Mouse (Mus musculus) neural tube, embryonic 15.5 days (tissue): ENCODE measurements at regions not wholly inside any gene's neighbourhood (a gene's known extent, or its start where the extent isn't known, plus 50 kb on each side); places are given as distances from the start of the nearest gene placed in this dataset.

Experiments used
- ATAC-seq: fragments of 200-750 bp; cut with Nextera tagmentation; 2 replicates; pipeline ENCODE4 v1.8.0; 2017; ENCODE audit warnings: mild to moderate bottlenecking, moderate TSS enrichment, moderate library complexity; ENCODE audit not compliant: low FRiP score
- H3K27ac ChIP-seq: fragments of 300-500 bp; sonication (generic); replicated peaks from 2 replicates; pipeline ENCODE4 v1.5.1; 2015; ENCODE audit warnings: mild to moderate bottlenecking, inconsistent platforms
- H3K27me3 ChIP-seq: fragments of 300-500 bp; sonication (generic); replicated peaks from 2 replicates; pipeline ENCODE4 v1.6.1; 2015; ENCODE audit warnings: inconsistent platforms
- H3K36me3 ChIP-seq: fragments of 300-500 bp; sonication (generic); 2 replicates; pipeline ENCODE4 v1.6.1; 2015; ENCODE audit warnings: inconsistent platforms
- H3K4me1 ChIP-seq: fragments of 300-500 bp; sonication (generic); 2 replicates; pipeline ENCODE4 v1.6.1; 2015; ENCODE audit warnings: inconsistent platforms
- H3K4me2 ChIP-seq: fragments of 300-500 bp; sonication (generic); 2 replicates; pipeline ENCODE4 v1.6.1; 2015; ENCODE audit warnings: inconsistent platforms, mild to moderate bottlenecking, moderate library complexity
- H3K4me3 ChIP-seq: fragments of 300-500 bp; sonication (generic); replicated peaks from 2 replicates; pipeline ENCODE4 v1.5.1; 2015; ENCODE audit warnings: mild to moderate bottlenecking, inconsistent platforms
- H3K9ac ChIP-seq: fragments of 300-500 bp; sonication (generic); replicated peaks from 2 replicates; pipeline ENCODE4 v1.6.1; 2015; ENCODE audit warnings: mild to moderate bottlenecking, inconsistent platforms
- H3K9me3 ChIP-seq: fragments of 300-500 bp; sonication (generic); replicated peaks from 2 replicates; pipeline ENCODE4 v1.6.1; 2016; ENCODE audit warnings: inconsistent platforms
- WGBS: fragments of 180-500 bp; shearing (Covaris S2); methylation state at CpG from one replicate; pipeline ENCODE4 v1.1.7; 2015; ENCODE audit warnings: mixed read lengths; 5-methylcytosine and 5-hydroxymethylcytosine counted together

DNA sequence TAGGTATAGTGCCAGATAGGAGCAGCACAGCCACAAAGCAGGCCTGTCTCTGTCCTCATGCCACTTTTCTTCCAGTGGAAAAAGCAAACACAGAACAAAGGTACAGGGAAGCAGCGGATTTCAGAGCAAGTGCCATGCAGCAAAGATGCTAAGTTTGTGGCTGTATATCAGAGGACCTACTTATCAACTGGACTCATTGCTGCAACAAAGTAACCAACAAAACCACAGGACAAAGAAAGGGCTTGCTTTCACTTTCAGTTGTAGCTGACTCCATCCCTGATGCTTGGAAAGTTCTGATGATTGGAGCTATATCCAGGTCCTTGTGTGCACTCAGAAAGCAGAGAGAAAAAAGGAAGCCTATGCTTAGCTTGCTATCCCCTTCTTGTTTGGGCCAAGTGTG lies 897.4 kb downstream of the Diaph3 start:
- Histone ChIP-seq H3K9me3 (no peaks in the 10 kb centered on the region), H3K4me3 (no peak overlapping the region), H3K4me1 (no peaks in the 10 kb centered on the region), H3K27me3 (no peaks in the 10 kb centered on the region), H3K9ac (no peak overlapping the region), H3K27ac (no peak overlapping the region), H3K36me3 (no peaks in the 10 kb centered on the region), H3K4me2 (no peak overlapping the region)
- WGBS: 84% methylated on average over 1 of the region's 1 CpGs
- no peak for ATAC-seq

DNA sequence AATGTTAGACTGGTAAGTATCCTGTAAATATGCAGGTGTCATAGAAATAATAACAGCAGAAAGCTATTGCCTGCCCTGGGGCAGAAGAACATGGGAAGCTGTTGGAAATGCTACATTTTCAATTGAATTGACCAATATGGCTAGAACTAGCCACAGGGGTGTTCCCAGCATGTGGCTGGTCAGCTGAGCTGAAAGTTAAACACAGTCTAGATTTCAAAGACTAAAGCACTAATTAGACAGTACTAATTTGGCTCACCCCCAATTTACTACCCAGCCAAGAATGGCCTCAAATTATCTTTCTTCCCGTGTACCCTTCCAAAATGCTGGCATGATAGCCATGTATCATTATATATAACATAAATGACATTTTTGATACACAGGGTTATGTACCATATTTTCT lies 898.2 kb downstream of the Diaph3 start:
- no peaks in the 10 kb centered on the region for H3K4me1 ChIP-seq
- no peak overlapping the region for H3K4me2 ChIP-seq
- no peaks in the 10 kb centered on the region for H3K36me3 ChIP-seq
- ATAC-seq: no peak
- H3K4me3 ChIP-seq: no peak overlapping the region
- no peaks in the 10 kb centered on the region for H3K9me3 ChIP-seq
- WGBS: 45% methylated on average over 1 of the region's 1 CpGs
- H3K9ac ChIP-seq: no peak overlapping the region
- no peak overlapping the region for H3K27ac ChIP-seq
- H3K27me3 ChIP-seq: no peaks in the 10 kb centered on the region

DNA sequence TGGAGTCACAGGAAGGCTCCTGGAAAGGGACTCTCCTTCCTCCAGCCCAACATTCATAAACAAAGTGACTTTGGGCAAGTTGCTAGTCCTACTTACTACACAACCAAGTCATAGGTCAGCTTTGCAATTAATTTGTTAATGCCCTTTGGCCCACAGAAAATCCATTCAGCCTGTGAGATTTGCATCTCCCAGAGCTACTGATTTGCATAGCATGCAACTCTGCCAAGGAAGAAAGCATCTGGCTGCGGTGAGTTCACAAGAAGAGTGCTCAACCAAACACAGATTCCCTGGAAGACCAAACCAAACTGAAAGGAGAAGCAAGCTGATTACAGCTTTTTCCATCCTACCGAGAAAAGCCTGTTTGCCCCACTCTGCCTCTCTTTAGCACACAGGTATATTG lies 901.9 kb downstream of the Diaph3 start:
- Histone ChIP-seq H3K27ac (no peak overlapping the region), H3K36me3 (no peaks in the 10 kb centered on the region), H3K27me3 (no peaks in the 10 kb centered on the region), H3K4me2 (no peak overlapping the region), H3K4me1 (no peaks in the 10 kb centered on the region), H3K9me3 (no peaks in the 10 kb centered on the region), H3K4me3 (no peak overlapping the region), H3K9ac (no peak overlapping the region)
- WGBS: 42% methylated on average over 2 of the region's 2 CpGs
- no peak for ATAC-seq

DNA sequence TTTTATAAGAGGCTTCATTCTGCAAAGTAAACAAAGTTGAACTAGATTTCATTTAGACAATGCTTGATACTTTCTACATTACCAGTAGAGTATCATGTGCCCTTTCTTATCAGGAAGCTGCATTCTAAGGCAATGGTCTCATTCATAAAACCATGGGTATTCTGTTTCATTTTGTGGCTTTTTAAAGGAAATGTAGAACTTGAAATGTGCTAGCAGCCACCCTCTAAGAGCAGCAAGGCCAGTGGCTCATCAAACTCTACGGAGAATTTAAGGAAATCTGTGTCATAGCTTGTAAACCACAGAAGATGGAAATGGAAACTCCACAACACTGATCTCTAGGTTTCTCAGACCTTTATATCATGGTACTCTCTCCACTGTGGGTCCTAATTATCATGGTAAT lies 907.7 kb downstream of the Diaph3 start:
- Histone ChIP-seq H3K4me2 (no peak overlapping the region), H3K9me3 (no peaks in the 10 kb centered on the region), H3K4me1 (no peaks in the 10 kb centered on the region), H3K36me3 (no peaks in the 10 kb centered on the region), H3K4me3 (no peak overlapping the region), H3K27me3 (no peaks in the 10 kb centered on the region), H3K9ac (no peak overlapping the region), H3K27ac (no peak overlapping the region)
- ATAC-seq: no peak
- WGBS: 88% methylated on average over 1 of the region's 1 CpGs

DNA sequence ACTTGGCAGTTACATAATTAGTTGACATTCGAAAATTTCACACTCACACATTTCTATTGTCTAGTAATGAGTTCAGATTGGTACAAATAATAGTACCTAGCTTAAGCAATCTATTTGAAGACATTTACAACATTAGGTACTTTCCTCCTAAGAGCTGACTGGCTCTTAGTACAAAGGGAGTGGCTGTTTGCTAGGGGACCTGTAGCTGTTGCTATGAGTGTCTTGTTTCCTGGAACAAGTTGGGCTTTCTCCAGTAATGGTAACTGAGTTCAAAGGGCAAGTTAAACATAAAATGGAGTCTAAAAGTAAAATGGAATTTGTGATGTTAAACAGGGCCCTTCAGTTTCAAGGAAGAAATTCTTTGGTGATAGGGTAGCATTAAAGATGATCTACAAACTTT lies 910.4 kb downstream of the Diaph3 start:
- H3K9me3 ChIP-seq: no peaks in the 10 kb centered on the region
- no peak overlapping the region for H3K4me3 ChIP-seq
- H3K9ac ChIP-seq: no peak overlapping the region
- no peak overlapping the region for H3K4me2 ChIP-seq
- 60% methylated on average over 1 of the region's 1 CpGs for WGBS
- H3K27ac ChIP-seq: no peak overlapping the region
- H3K27me3 ChIP-seq: no peaks in the 10 kb centered on the region
- ATAC-seq: no peak
- H3K36me3 ChIP-seq: no peaks in the 10 kb centered on the region
- no peaks in the 10 kb centered on the region for H3K4me1 ChIP-seq

DNA sequence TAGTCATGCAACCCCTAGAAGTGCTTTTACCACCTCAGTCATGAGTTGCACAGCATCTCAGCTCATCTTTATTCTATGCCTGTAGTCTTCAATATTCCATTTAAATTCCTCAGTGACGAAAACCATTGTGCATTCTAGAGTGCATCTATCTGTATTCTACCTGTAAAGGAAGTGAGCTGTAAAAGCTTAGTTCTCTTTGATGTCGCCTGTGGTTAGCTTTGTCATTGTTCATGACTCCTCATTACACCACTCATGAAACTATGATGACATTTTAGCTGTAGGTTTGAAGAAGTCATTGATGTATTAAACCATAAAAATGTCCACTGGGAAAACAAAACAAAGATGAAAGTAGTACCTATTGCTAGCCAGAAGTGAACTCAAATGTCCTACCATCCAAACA lies 911.3 kb downstream of the Diaph3 start:
- Histone ChIP-seq H3K4me3 (no peak overlapping the region), H3K27ac (no peak overlapping the region), H3K4me1 (no peaks in the 10 kb centered on the region), H3K4me2 (no peak overlapping the region), H3K27me3 (no peaks in the 10 kb centered on the region), H3K9me3 (no peaks in the 10 kb centered on the region), H3K9ac (no peak overlapping the region), H3K36me3 (no peaks in the 10 kb centered on the region)
- ATAC-seq: no peak
- WGBS: 93% methylated on average over 2 of the region's 2 CpGs

DNA sequence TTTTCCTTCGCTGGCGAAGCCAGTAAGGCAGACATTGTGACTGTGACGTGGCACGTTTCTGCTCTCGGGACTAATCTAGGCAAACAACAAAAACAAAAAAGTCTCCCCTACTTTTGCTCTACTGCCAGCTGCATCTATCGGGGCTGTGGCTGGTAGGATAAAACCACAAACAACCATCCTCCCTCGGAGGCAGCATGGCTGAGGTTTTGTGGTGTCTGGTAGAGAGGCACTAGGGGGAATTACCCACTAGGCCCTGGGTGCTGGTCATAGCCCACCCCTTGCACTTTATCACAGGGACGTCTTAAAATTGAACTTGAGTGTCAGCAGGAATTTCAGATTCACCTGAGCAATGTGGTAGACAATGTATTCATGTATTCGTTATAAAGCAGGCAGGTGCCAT lies 925.3 kb downstream of the Diaph3 start:
- H3K4me2 ChIP-seq: no peak overlapping the region
- no peaks in the 10 kb centered on the region for H3K9me3 ChIP-seq
- H3K4me3 ChIP-seq: no peak overlapping the region
- no peaks in the 10 kb centered on the region for H3K27me3 ChIP-seq
- no peak overlapping the region for H3K9ac ChIP-seq
- ATAC-seq: no peak
- H3K36me3 ChIP-seq: no peaks in the 10 kb centered on the region
- no peak overlapping the region for H3K27ac ChIP-seq
- H3K4me1 ChIP-seq: no peaks in the 10 kb centered on the region
- 90% methylated on average over 9 of the region's 9 CpGs for whole genome bisulfite sequencing

DNA sequence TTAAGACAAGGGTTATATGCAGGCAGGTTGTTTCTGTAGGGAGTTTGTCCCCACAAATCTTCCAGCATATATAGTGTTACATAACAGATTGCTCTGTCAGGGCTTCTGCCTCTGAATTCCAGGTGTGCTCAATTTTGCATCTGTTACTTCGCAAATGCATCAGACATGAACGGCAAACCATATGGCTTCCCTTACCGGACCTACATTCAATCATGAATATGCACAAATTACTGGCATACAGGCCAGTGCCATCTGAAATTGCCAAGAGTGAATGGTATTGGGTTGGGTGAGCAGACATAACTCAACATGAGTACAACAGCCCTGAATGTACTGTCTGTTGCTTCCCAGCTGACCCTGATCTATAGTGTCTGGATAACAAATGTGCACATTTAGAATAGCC lies 929.4 kb downstream of the Diaph3 start:
- Histone ChIP-seq H3K36me3 (no peaks in the 10 kb centered on the region), H3K4me3 (no peak overlapping the region), H3K4me2 (no peak overlapping the region), H3K9me3 (no peaks in the 10 kb centered on the region), H3K27ac (no peak overlapping the region), H3K27me3 (no peaks in the 10 kb centered on the region), H3K9ac (no peak overlapping the region), H3K4me1 (no peaks in the 10 kb centered on the region)
- WGBS: 72% methylated on average over 3 of the region's 3 CpGs
- ATAC-seq: no peak

DNA sequence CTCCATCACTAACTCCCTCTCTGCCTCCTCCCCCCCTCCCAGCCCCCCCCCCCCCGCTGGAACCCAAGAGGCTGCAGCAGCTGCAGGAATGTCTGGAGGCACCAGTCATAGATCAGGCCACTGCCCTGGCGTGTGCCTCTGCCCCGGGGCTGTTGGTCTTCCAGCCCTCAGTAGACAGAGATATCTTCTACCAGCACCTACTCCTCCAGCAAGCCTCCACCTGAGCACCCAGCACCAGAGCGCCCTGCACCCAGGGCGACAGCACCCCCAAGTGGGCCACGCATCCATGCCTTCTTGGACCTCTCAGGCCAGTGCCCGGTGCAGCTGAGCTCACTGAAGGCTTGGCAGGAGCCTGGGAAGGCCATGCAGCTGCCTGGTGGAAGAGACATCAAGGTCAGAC lies 936.5 kb downstream of the Diaph3 start:
- Histone ChIP-seq H3K36me3 (no peaks in the 10 kb centered on the region), H3K27me3 (no peaks in the 10 kb centered on the region), H3K4me2 (no peak overlapping the region), H3K9ac (no peak overlapping the region), H3K27ac (no peak overlapping the region), H3K9me3 (no peaks in the 10 kb centered on the region), H3K4me1 (no peaks in the 10 kb centered on the region), H3K4me3 (no peak overlapping the region)
- WGBS: 91% methylated on average over 6 of the region's 7 CpGs
- no peak for ATAC-seq

DNA sequence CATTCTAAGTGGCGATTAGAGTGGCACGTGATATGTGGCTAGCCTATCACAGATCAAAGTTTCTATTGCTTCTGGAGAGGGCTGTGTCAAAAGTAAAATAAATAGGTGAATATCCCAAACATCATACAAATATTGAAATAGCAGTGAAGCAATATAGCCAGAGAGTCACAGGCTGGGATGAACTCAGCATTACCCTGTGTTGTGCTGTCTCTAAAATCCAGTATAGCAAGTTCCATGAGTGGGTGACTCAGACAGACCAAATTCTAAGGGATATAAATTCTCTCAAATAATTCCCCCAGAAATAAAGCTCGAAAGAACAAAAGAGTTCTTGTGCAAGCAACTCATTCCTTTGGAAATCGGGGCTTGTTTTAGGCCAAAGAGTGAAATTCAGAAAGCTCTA lies 943.2 kb downstream of the Diaph3 start:
- Histone ChIP-seq H3K9me3 (no peaks in the 10 kb centered on the region), H3K36me3 (no peaks in the 10 kb centered on the region), H3K4me2 (no peak overlapping the region), H3K27ac (no peak overlapping the region), H3K4me1 (no peaks in the 10 kb centered on the region), H3K4me3 (no peak overlapping the region), H3K27me3 (no peaks in the 10 kb centered on the region), H3K9ac (no peak overlapping the region)
- no peak for ATAC-seq
- 83% methylated on average over 4 of the region's 4 CpGs for WGBS

DNA sequence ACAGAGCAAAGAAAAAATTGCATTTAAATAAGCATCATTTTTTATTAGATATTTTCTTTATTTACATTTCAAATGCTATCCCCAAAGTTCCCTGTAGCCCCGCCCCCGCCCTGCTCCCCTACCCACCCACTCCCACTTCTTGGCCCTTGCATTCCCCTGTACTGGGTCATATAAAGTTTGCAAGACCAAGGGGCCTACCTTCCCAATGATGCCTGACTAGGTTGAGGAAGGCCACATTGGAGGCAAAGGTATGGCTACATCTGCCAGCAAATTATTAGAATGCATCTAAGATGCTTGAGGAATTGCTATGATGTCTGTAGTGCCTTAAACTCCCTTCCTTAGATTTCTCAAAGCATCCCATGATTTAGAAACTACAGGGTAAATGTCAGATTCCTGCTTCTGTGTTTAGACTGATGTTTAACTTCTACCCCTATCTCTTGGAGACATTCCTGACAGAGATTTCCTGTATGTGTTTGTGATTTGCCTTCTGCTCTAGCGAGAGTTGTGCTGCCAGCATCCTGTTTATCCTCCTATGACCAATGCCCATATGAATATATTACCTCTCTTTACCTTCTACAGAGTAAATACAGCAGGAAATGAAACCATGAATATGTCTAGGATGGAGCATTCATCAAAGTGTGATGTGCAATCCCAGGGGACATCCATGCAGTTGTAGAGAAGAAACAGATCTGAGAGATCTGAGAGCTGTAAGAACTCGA lies 956.2 kb downstream of the Diaph3 start:
- no peak for ATAC-seq
- H3K4me2 ChIP-seq: no peak overlapping the region
- WGBS: 81% methylated on average over 4 of the region's 4 CpGs

DNA sequence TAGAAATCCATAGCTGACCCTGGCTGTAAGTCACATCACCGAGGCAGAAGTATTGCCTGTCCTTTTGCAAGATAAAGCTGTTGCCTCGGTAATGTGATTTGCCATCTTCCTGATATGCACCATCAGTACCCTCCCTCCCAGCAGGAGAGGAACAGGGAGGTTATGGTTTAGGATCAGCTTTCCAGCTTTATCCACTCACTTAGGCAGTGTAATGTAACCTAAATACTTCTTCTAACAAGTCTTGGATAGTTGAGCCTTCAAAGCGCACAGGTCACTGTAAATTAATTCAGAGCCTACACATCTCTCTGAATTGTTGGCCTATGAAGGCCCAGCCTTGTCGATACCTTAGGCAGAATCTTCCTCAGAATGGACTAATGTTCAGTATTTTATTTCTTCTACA lies 962.5 kb downstream of the Diaph3 start:
- Histone ChIP-seq H3K9me3 (no peaks in the 10 kb centered on the region), H3K4me2 (no peak overlapping the region), H3K9ac (no peak overlapping the region), H3K27me3 (no peaks in the 10 kb centered on the region), H3K4me3 (no peak overlapping the region), H3K27ac (no peak overlapping the region), H3K4me1 (no peaks in the 10 kb centered on the region), H3K36me3 (no peaks in the 10 kb centered on the region)
- ATAC-seq: no peak
- 72% methylated on average over 4 of the region's 4 CpGs for WGBS

More for the DNA sequence above, 956.2 kb downstream of the Diaph3 start:
- H3K27ac ChIP-seq: no peak overlapping the region
- no peaks in the 10 kb centered on the region for H3K27me3 ChIP-seq
- H3K36me3 ChIP-seq: no peaks in the 10 kb centered on the region
- no peaks in the 10 kb centered on the region for H3K4me1 ChIP-seq
- H3K9me3 ChIP-seq: no peaks in the 10 kb centered on the region
- no peak overlapping the region for H3K4me3 ChIP-seq
- no peak overlapping the region for H3K9ac ChIP-seq

DNA sequence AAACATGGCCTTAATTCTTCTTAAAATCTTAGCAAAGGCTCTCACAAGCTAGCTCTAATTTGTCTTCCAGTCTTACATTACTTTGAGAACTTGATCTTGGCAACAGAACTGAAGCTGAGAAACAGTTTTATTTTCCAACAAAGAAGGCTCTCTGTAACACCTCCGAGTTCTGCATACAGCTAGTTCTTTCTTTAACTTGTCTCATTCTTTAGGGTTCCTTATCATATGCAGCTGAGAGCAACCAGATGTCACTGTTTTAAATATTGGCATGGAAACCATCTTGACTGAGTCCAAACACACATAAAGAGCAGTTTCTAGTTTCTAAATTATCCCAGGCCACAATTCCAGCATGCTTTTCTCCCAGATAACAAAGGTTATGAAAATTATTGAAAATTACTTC lies 969.9 kb downstream of the Diaph3 start:
- H3K9me3 ChIP-seq: no peaks in the 10 kb centered on the region
- no peaks in the 10 kb centered on the region for H3K36me3 ChIP-seq
- no peak overlapping the region for H3K4me3 ChIP-seq
- H3K4me2 ChIP-seq: no peak overlapping the region
- no peaks in the 10 kb centered on the region for H3K4me1 ChIP-seq
- H3K27ac ChIP-seq: no peak overlapping the region
- no peak for ATAC-seq
- no peaks in the 10 kb centered on the region for H3K27me3 ChIP-seq
- 57% methylated on average over 1 of the region's 1 CpGs for WGBS
- H3K9ac ChIP-seq: no peak overlapping the region
